Mouse (Mus musculus) lung, postnatal 0 days (tissue): ENCODE results near the gene Slain2. TPM values are rescaled to one million over a fixed set of nuclear protein-coding genes. Genes with fewer than 3 reads are reported as not detected.
"Not testable (repeated sequence)": the region's sequence is repeated elsewhere in the genome, so short reads cannot be mapped to it uniquely, and the experiment has no call there.

ENCODE experiments used
- ATAC-seq: fragments of 200-750 bp; cut with Nextera tagmentation; 2 replicates; pipeline ENCODE4 v1.8.0; 2017; ENCODE audit warnings: moderate library complexity
- DNase-seq: peaks from one replicate; pipeline ENCODE4 v3.0.0-alpha.2; 2016; ENCODE audit warnings: low spot score
- H3K27ac ChIP-seq: fragments of 300-500 bp; sonication (generic); 2 replicates; pipeline ENCODE4 v1.5.1; 2014; ENCODE audit warnings: antibody characterized with exemption, mild to moderate bottlenecking, low read length, mixed read lengths
- H3K27me3 ChIP-seq: fragments of 300-500 bp; sonication (generic); replicated peaks from 2 replicates; pipeline ENCODE4 v1.6.1; 2014; ENCODE audit warnings: low read length, mixed read lengths; ENCODE audit not compliant: insufficient read depth
- H3K36me3 ChIP-seq: fragments of 300-500 bp; sonication (generic); 2 replicates; pipeline ENCODE4 v1.6.1; 2014; ENCODE audit warnings: low read length, mixed read lengths; ENCODE audit not compliant: insufficient read depth
- H3K4me1 ChIP-seq: fragments of 300-500 bp; sonication (generic); 2 replicates; pipeline ENCODE4 v1.6.1; 2014; ENCODE audit warnings: antibody characterized with exemption, low read depth, low read length, mixed read lengths; ENCODE audit not compliant: insufficient read depth
- H3K4me2 ChIP-seq: fragments of 300-500 bp; sonication (generic); replicated peaks from 2 replicates; pipeline ENCODE4 v1.6.1; 2014; ENCODE audit warnings: low read depth, mild to moderate bottlenecking, low read length, moderate library complexity, mixed read lengths
- H3K4me3 ChIP-seq: fragments of 300-500 bp; sonication (generic); 2 replicates; pipeline ENCODE4 v1.5.1; 2014; ENCODE audit warnings: low read depth, low read length
- H3K9ac ChIP-seq: fragments of 300-500 bp; sonication (generic); replicated peaks from 2 replicates; pipeline ENCODE4 v1.6.1; 2014; ENCODE audit warnings: low read depth, mild to moderate bottlenecking
- H3K9me3 ChIP-seq: fragments of 300-500 bp; sonication (generic); 2 replicates; pipeline ENCODE4 v1.6.1; 2016; ENCODE audit warnings: low read length, mixed read lengths
- CTCF ChIP-seq: IDR thresholded peaks from 2 replicates; pipeline ENCODE4 v1.5.1; 2016; ENCODE audit warnings: antibody characterized with exemption, mild to moderate bottlenecking
- EP300 ChIP-seq: IDR thresholded peaks from 2 replicates; pipeline ENCODE4 v1.6.1; 2016; ENCODE audit warnings: antibody characterized with exemption, mild to moderate bottlenecking, control low read depth
- WGBS: fragments of 180-500 bp; shearing (Covaris S2); extraction: QIAGEN DNeasy Blood & Tissue Kit; methylation state at CpG from one replicate; pipeline ENCODE4 v1.1.7; 2014; 5-methylcytosine and 5-hydroxymethylcytosine counted together
- polyA plus RNA-seq: library from polyadenylated mRNA; unstranded; fragments of >200 nt; fragmentation: Nextera tagmentation; extraction: Ambion mirVana; gene quantifications from 2 replicates; pipeline ENCODE4 v1.2.1, GENCODE M21; 2015

The Slain2 gene
- polyA plus RNA-seq, 1 experiment from 2014 or later: 13.4 TPM

GRCm38 (mm10) chr5:72994928-72995327 is 80.8 kb downstream of the Slain2 start:
- TF ChIP-seq EP300: no peak
- TF ChIP-seq CTCF: no peak
- Histone ChIP-seq H3K27ac (no peak overlapping the region), H3K4me3 (no peak overlapping the region), H3K27me3 (no peaks in the 10 kb centered on the region), H3K4me2 (no peak overlapping the region), H3K36me3 (no peaks in the 10 kb centered on the region), H3K4me1 (no peaks in the 10 kb centered on the region), H3K9ac (no peak overlapping the region), H3K9me3 (no peaks in the 10 kb centered on the region)
- DNase-seq (no peak), ATAC-seq (no peak)
- WGBS: 85% methylated on average over 2 of the region's 2 CpGs

DNA sequence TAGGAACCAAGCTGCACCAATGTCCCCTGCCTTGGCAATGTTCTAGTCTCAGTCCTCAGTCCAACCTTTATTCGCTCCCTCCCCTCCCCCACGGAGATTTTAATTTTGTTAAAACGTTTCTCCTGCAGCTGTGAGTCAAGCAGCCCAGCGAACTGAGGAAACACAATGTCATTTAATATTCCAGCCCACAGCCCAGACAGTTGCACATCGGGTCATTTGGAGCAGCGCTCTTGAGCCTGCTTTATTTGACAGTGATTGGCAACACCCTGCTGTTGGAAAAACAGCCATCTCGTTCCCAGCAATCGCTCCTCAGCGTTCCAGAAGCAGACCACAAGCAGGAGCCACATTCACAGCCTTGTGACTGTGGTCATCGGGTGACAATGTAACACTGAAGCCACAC is 81.3 kb downstream of the Slain2 start:
- Histone ChIP-seq H3K36me3 (no peaks in the 10 kb centered on the region), H3K4me3 (no peak overlapping the region), H3K4me1 (no peaks in the 10 kb centered on the region), H3K9me3 (no peaks in the 10 kb centered on the region), H3K9ac (no peak overlapping the region), H3K4me2 (no peak overlapping the region), H3K27me3 (no peaks in the 10 kb centered on the region), H3K27ac (no peak overlapping the region)
- no peak for ATAC-seq
- 46% methylated on average over 10 of the region's 10 CpGs for WGBS
- TF ChIP-seq EP300: no peak
- no peak for TF ChIP-seq CTCF
- DNase-seq: no peak

DNA sequence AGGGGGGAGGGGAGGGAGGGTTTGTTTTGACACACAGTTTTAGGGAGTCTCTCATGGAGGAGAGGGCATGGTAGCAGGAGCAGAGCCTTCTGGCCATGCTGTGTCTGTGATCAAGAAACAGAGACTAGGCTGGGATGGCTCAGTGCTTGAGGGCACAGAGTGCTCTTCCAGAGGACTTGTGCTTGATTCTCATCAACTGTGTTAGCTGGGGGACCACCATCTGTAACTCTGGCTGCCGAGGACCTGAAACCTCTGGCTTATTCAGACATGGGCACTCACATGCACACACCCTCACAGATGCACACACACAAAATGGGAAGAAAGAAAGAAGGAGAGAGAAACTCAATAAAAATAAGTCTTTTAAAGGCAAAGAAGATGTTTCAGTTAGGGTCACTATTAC is 84.4 kb downstream of the Slain2 start:
- H3K9me3 ChIP-seq, H3K36me3 ChIP-seq, ATAC-seq, H3K4me3 ChIP-seq, H3K27ac ChIP-seq, H3K9ac ChIP-seq, H3K4me1 ChIP-seq, H3K4me2 ChIP-seq, H3K27me3 ChIP-seq, DNase-seq: not testable (repeated sequence)
- 89% methylated on average over 1 of the region's 1 CpGs for WGBS

DNA sequence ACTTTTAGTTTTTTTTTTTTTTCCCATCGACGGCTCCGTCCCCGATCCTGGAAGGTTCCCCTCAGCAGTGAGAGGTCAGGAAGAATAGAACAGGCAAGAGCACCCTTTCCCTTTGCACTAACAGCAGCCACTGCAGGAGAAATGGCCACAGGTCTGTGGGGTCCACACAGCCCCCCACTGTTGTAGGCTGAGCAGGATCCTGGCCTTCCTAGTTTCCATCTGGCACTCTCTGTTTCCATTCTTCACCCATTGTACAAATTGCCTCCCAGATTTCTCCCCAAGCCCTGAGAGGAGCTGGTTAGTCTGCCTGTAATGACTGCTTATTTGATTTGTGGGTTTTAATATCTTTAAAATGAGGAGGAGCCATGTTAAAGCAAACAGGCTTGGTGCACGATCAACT is 89.9 kb downstream of the Slain2 start:
- WGBS: 73% methylated on average over 5 of the region's 5 CpGs
- no peaks in the 10 kb centered on the region for H3K36me3 ChIP-seq
- H3K27me3 ChIP-seq: peaks cover 4% of the 10 kb centered on the region; the same call in 1 of the 2 replicates

DNA sequence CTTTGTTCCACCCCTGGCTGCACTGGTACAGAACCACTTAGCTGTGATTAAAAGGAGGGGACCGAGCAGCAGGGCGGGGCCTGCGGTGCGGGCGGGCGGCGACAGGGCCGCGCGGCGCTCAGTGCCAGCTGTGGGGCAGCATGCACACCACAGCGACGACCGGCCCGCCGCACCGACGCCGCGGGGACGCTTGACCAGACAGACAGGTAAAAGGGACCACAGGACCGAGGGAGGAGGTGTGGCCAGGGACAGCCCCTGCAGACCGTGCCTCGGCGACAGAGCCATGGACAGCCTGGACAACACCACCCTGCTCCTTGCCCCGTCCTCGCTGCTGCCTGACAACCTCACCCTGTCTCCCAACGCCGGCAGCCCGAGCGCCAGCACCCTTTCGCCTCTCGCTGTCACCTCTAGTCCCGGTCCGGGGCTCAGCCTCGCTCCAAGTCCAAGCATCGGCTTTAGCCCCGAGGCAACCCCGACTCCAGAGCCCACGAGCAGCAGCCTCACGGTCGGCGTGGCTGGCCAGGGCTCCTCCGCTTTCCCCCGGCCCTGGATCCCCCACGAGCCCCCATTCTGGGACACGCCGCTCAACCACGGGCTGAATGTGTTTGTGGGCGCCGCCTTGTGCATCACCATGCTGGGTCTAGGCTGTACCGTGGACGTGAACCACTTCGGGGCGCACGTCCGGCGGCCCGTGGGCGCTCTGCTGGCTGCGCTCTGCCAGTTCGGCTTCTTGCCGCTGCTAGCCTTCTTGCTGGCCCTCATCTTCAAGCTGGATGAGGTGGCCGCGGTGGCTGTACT is 92.9 kb downstream of the Slain2 start, which contains the start of gene Slc10a4:
TSS of gene Slc10a4 (plus strand) at position 100 of the 798 bp plus-strand sequence.
- Histone ChIP-seq H3K36me3 (no peaks in the 10 kb centered on the region), H3K27ac (no peak within 1 kb of the TSS), H3K4me2 (peak within 1 kb of the TSS; percentile 59), H3K4me1 (no peaks in the 10 kb centered on the region), H3K9me3 (no peaks in the 10 kb centered on the region), H3K9ac (no peak within 1 kb of the TSS), H3K4me3 (peak within 1 kb of the TSS; percentile 34), H3K27me3 (peaks cover 4% of the 10 kb centered on the region; the same call in 1 of the 2 replicates)
- DNase-seq (no peak), ATAC-seq (peak; percentile 73)
- TF ChIP-seq EP300: no peak
- TF ChIP-seq CTCF: no peak
- WGBS: 9% methylated on average over 57 of the region's 65 CpGs

More for the DNA sequence above, 89.9 kb downstream of the Slain2 start:
- H3K4me2 ChIP-seq: no peak overlapping the region
- no peak for DNase-seq
- no peaks in the 10 kb centered on the region for H3K9me3 ChIP-seq
- no peak for ATAC-seq
- no peak overlapping the region for H3K9ac ChIP-seq
- TF ChIP-seq EP300 (no peak), CTCF (no peak)
- no peak overlapping the region for H3K27ac ChIP-seq
- no peaks in the 10 kb centered on the region for H3K4me1 ChIP-seq
- no peak overlapping the region for H3K4me3 ChIP-seq

DNA sequence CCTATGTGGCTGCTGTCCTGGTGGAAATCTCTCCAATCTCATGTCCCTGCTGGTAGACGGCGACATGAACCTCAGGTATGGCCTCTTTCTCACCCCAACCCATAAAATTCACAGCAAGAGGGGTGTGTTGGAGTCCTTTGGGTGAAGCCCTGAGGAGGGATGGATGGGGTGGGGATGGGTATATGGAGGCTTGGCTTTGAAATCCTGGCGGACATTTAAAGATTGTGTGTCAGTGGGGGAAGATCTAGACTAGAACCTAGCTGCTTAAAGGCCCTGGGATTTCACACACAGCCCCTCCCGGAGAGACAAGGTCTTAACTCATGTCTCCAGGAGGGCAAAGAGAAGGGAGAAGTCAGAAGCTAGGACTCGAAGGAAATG is 93.5 kb downstream of the Slain2 start:
- DNase-seq: no peak
- no peaks in the 10 kb centered on the region for H3K4me1 ChIP-seq
- 0 out of 2 replicates have a peak overlapping the region, but pooled peaks have one; percentile 34 for H3K4me3 ChIP-seq
- H3K9ac ChIP-seq: no peak overlapping the region
- WGBS: 36% methylated on average over 5 of the region's 5 CpGs
- no peak overlapping the region for H3K27ac ChIP-seq
- peaks cover 4% of the 10 kb centered on the region; the same call in 1 of the 2 replicates for H3K27me3 ChIP-seq
- TF ChIP-seq CTCF (no peak), EP300 (no peak)
- ATAC-seq: no peak
- H3K36me3 ChIP-seq: no peaks in the 10 kb centered on the region
- H3K4me2 ChIP-seq: no peak overlapping the region
- H3K9me3 ChIP-seq: no peaks in the 10 kb centered on the region
